Mouse (Mus musculus): ENCODE data around the gene Ptcd3.

DNA sequence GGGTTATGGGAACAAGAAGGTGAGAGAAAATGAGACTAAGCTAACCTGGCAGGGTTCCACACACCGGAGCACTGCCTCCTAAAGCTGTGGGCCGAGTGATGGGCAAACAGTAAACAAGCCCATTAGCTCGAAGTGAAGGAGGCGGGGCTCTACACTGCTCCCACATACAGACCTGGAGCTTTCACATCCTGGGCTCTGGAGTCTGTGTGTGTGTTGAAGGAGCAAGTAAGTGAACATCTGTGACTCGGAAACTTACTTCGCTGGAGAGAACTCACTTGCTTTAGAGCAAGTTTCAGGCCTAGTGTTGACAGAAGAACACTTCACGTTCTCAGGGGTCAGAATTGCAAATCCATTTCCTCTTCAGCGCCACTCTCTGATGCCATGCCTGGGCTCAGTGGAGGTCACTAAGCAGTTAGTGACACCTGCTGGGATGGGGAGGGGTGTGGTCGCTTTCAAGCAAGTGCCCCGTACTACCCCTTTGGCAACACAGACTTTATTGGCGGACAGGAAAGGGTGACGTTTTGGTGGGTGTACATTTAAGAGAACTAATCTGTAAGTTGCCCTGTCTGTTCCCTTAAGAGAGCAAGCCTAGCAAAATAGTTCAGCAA is 22.4 kb upstream of the Ptcd3 start:
- TF ChIP-seq CTCF (IDR thresholded peaks at IDR 0.05; ENCODE audit: extremely low read depth, insufficient read depth, low read length) (no peak), POLR2A (IDR thresholded peaks at IDR 0.05; ENCODE audit: extremely low read depth, insufficient read depth, low read length) (no peak)
